Mouse (Mus musculus): ENCODE measurements at regions not wholly inside any gene's neighbourhood (a gene's known extent, or its start where the extent isn't known, plus 50 kb on each side); places are given as distances from the start of the nearest gene placed in this dataset.

GRCm38 (mm10) chr3:14381421-14381992 lies 99.0 kb upstream of the Slc7a12 start:
- H3K9ac ChIP-seq (replicated peaks), result no peak overlapping the region
- no peaks in the 10 kb centered on the region for H3K9me3 ChIP-seq (replicated peaks)
- peak; percentile 89 for ATAC-seq (ENCODE audit: low FRiP score)
- H3K36me3 ChIP-seq, result no peaks in the 10 kb centered on the region
- H3K4me1 ChIP-seq, result peaks cover 6% of the 10 kb centered on the region; the same call in 1 of the 2 replicates
- peak overlapping the region; percentile 25 for H3K4me3 ChIP-seq (replicated peaks)
- 17% methylated on average over 18 of the region's 18 CpGs for WGBS
- no peaks in the 10 kb centered on the region for H3K27me3 ChIP-seq (replicated peaks)
- H3K27ac ChIP-seq (replicated peaks), result no peak overlapping the region
- peak overlapping the region; percentile 51 for H3K4me2 ChIP-seq

DNA sequence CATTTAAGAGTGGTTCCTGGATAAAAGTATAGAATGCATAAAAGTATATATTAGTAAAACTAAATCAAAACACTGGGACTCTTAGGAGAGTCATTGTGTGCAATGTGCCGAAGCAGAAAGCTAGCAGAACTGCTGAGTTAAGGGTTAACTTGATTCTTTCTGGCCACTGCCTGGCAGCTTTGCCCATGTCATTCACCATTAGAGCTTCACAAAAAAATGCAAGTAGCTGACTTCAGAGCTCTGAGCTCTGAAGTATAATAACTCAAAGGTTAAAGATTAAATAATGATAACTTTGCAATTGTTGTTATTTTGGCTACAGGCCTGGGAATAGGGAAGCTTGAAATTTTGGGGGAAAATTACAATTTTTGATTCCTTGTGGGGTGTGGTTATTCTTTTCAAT lies 89.8 kb upstream of the Slc7a12 start:
- no peaks in the 10 kb centered on the region for H3K9me3 ChIP-seq (replicated peaks)
- no peaks in the 10 kb centered on the region for H3K27me3 ChIP-seq (replicated peaks)
- no peaks in the 10 kb centered on the region for H3K4me1 ChIP-seq
- H3K9ac ChIP-seq (replicated peaks), result no peak overlapping the region
- no peak overlapping the region for H3K27ac ChIP-seq (replicated peaks)
- no peaks in the 10 kb centered on the region for H3K36me3 ChIP-seq
- 89% methylated on average over 1 of the region's 1 CpGs for WGBS
- no peak for ATAC-seq (ENCODE audit: low FRiP score)
- no peak overlapping the region for H3K4me2 ChIP-seq
- no peak overlapping the region for H3K4me3 ChIP-seq (replicated peaks)

DNA sequence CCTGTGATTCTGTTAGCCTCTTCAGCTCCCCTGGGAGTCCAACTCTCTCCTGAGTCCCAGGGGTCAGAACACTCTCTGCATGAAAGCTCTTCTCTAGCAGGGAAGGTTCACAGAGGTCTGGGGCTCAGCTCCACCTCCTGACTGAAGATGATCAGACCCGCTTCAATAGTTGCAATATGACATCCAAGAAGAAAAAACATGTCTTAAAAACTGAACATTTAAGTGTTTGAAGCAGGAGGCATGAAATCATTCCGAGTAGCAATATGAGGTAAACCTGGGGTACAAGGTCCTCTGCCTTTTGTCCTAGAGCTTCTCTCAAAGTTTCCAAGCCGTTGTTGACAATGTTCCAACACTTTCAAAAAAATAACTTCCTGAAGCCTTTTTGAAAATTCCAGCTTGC lies 81.8 kb upstream of the Slc7a12 start:
- H3K27me3 ChIP-seq (replicated peaks), result no peaks in the 10 kb centered on the region
- 88% methylated on average over 3 of the region's 3 CpGs for WGBS
- no peak overlapping the region for H3K9ac ChIP-seq (replicated peaks)
- no peaks in the 10 kb centered on the region for H3K36me3 ChIP-seq
- no peak overlapping the region for H3K4me3 ChIP-seq (replicated peaks)
- H3K4me2 ChIP-seq, result no peak overlapping the region
- no peak for ATAC-seq (ENCODE audit: low FRiP score)
- H3K27ac ChIP-seq (replicated peaks), result no peak overlapping the region
- no peaks in the 10 kb centered on the region for H3K4me1 ChIP-seq
- H3K9me3 ChIP-seq (replicated peaks), result no peaks in the 10 kb centered on the region

- no peaks in the 10 kb centered on the region for H3K27me3 ChIP-seq (replicated peaks)
- no peak overlapping the region for H3K27ac ChIP-seq (replicated peaks)
- no peak overlapping the region for H3K4me3 ChIP-seq (replicated peaks)
- 78% methylated on average over 1 of the region's 1 CpGs for WGBS
- no peaks in the 10 kb centered on the region for H3K36me3 ChIP-seq
- no peak overlapping the region for H3K4me2 ChIP-seq
- H3K9ac ChIP-seq (replicated peaks), result no peak overlapping the region
- no peaks in the 10 kb centered on the region for H3K9me3 ChIP-seq (replicated peaks)
- H3K4me1 ChIP-seq, result no peaks in the 10 kb centered on the region
- ATAC-seq (ENCODE audit: low FRiP score), result no peak
These were observed 71.9 kb upstream of the Slc7a12 start for GRCm38 (mm10) chr3:14408435-14409125.

All from neural tube, embryonic 15.5 days (tissue).